Mouse (Mus musculus) mouse embryonic stem cell (cell line): ENCODE measurements around the gene 1700037H04Rik.
"Not testable (repeated sequence)": the region's sequence is repeated elsewhere in the genome, so short reads cannot be mapped to it uniquely, and the experiment has no call there.

Experiments
- in situ Hi-C, 2 experiments: fragments of 300-500 bp; cut with MboI; formaldehyde crosslinking; loops; 1 replicate in 1 of 2; 3 replicates in 1 of 2; pipeline ENCODE4 v1.14.3; 2019 to 2020; ENCODE audit warnings: low sequenced_read_pairs in 2 of 2, low pct_unique_long_range_greater_than_20kb in 1 of 2, mixed read lengths in 1 of 2; ENCODE audit not compliant: unreplicated experiment in 1 of 2

Gene 1700037H04Rik

GRCm38 (mm10) chr2:131134826-131135400, 25.0 kb downstream of the 1700037H04Rik start:
- in situ Hi-C loops, result no loop called here

- in situ Hi-C loops, result no loop called here
Measured at GRCm38 (mm10) chr2:131134381-131134780, 25.5 kb downstream of the 1700037H04Rik start.

- in situ Hi-C loops, result no loop called here
Measured at GRCm38 (mm10) chr2:131132930-131133547, 26.8 kb downstream of the 1700037H04Rik start, which contains the start of gene Gm11037. TSS of gene Gm11037 (plus strand) at chr2:131133497.

- in situ Hi-C loops, result no loop called here
Measured at GRCm38 (mm10) chr2:131132111-131132888, 27.6 kb downstream of the 1700037H04Rik start.

GRCm38 (mm10) chr2:131130849-131131248, 29.0 kb downstream of the 1700037H04Rik start:
- in situ Hi-C loops, result no loop called here

DNA sequence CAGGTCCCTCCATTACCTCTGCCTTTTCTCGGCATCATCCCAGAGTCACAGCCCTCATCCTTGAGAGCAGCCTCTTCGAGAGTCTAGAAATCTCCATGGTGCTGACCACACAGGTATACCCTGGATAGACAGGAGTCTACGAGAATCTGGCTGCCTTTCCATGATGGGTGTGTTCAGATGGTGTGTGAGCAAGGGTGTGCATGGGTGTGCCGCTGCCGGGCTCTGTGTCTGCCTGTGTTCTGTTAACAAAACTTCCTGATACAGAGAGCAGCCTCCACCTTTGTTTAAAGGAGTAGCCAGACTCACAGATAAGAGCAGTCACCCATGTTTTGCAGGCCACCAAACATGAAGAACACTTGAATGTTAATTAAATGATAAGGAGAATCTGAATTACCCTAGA, 30.0 kb downstream of the 1700037H04Rik start:
- in situ Hi-C loops, result no loop called here

DNA sequence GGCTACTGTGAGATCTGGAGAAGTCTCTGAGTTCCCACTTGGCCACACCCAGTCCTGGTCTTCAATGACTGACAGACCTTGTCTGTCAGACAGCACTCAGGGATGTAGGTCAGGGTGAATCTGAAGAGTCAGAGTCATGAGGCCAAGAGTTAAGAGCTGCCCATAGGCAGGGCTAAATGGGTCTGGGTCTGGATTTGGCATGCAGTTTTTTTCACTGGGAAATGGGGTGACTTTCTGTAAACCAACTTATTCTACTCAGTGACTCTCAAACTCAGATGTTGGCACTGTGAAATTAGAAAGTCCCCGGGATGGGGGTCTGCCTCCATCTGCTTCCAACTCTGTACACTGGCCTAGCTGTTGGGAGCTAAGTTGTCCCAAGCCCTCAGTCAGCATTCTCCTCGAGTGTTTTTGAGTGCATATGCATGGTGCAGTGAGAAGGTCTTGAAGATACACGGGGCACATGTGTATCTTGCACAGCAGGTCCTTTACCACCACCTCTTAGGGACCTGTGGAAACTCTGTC, 31.2 kb downstream of the 1700037H04Rik start:
- in situ Hi-C loops, result no loop called here

DNA sequence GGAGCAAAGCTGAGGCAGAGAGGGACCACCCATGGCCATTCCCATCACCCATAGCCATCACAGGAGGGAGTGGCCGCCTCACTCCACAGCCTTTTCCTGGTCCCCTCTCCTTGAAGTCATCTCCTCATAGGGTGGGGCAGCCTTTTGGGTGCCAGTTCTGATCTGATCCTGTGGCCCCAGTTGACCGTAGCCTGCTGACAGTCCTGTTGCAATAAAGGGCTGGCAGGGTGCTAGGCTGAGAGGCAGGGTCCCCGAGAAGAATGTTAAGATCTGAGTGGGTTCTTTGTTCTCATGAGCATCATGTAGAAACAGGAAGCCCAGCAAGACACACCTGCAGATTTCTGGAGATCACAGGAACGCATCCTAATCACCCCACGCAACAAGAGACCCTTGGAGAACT, 31.7 kb downstream of the 1700037H04Rik start:
- in situ Hi-C loops, result no loop called here

DNA sequence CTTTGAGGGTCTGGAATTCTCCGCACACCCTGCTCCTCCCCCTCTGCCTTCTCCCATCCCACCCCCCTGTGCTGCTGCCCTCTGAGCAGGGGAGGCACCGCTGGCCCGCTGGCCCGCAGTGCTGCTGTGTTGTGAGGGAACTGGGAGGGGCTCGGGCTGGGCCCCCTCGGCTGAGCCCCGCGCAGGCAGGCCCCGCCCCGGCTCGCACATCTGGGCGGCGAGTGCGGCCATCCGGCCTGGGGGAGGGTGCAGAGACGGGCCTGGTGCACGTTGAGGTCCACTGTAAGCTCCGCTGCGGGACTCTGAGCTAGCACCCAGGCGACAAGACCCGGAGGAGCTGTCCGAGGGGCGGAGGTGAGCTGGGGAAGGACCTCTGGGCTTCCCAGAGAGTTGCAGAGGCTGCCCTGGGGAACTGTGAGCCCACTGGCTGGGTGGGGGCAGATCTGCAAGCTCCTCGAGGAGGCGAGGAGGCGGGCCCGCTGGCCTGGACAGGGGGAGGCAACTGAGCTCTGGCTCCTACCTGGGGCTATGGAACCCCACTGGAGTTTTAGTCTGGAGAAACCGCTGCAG, 32.6 kb downstream of the 1700037H04Rik start, which contains the start of gene Hspa12b:
Hspa12b (plus strand) TSS at position 120 of the 570 bp plus-strand sequence.
- in situ Hi-C loops, result no loop called here

GRCm38 (mm10) chr2:131125964-131126815, 33.7 kb downstream of the 1700037H04Rik start:
- in situ Hi-C loops, result no loop called here

DNA sequence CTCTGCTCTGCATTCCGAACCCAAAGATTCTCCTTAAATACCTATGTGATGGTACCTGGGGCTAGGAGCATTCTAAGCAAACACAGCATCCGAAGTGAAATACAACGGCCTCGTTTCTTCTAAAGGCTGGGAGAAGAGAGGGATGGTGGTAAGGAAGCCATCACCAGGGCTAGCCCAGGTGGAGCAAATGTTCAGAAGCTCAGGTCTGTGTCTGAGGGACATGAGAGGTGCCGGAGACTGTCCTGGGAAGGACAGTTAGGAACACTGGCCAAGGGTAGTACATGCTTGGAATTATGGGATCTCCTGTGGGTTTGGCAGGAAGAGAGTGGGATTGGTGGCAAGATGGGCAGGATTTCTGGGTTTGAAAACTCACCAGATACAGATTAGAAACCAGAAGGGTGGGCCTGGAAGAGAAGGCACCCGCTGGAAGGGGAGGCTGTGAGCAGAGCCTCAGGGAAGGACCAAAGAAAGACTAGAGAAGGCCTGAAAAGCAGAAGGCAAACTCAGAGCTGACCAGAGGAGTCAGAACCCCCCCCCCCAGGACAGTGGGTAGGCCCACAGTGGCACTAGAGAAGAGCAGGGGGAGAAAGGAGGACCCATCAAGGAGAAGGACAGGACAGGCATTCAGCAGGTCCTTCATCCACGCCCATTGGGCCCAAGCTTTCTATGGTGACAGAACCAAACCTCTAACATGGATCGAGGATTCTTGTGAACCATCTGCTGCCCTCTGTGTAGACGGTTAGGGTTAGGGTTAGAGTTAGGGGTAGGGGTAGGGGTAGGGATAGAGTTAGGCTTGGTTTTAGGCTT, 34.5 kb downstream of the 1700037H04Rik start:
- in situ Hi-C loops, result no loop called here

DNA sequence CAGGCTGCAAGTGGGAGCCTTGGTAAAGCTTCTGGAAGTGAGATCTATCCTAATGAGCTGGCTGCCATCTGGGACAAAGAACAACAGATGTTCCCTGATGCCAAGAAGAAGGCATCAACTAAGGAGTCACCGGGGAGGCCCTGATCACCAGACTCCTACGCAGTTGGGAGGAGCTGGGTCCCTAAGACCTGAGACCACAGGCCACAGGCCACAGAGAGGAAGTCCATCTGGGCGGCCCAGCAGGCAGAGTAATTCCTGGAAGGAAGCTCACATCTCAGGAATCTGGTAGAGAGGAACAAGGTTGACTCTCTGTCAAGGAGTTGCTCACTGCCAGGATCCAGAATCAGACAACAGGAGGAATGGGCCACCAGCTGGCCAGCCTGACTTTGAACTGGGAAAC, 35.7 kb downstream of the 1700037H04Rik start:
- in situ Hi-C loops, result no loop called here

- in situ Hi-C loops, result no loop called here
Measured at GRCm38 (mm10) chr2:131118968-131119574, 40.8 kb downstream of the 1700037H04Rik start.

DNA sequence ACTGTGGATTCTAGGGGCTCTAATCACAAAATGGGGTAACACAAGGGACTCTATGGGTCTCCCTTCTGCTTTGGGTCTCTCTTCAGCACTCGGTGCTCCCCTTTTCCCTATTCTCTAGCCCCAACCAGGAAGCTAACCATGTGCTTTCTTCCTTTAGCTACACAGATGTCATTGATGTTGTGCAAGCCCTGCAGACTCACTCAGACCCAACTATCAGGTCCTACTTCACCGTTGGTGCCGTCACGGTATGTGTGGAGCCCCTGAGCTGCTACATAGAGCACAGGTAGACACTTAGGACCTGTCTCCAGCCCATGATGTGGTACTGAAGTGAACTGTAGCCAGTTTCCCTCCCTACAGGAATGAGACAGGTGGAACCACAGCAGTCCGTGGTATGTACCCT, 53.9 kb downstream of the 1700037H04Rik start:
- in situ Hi-C loops, result no loop called here

GRCm38 (mm10) chr2:131105061-131105460, 54.8 kb downstream of the 1700037H04Rik start:
- in situ Hi-C loops, result not testable (repeated sequence)

- in situ Hi-C loops, result no loop called here
Measured at GRCm38 (mm10) chr2:131104021-131104420, 55.9 kb downstream of the 1700037H04Rik start.

GRCm38 (mm10) chr2:131101530-131101929, 58.4 kb downstream of the 1700037H04Rik start:
- in situ Hi-C loops, result no loop called here
